22 mouse cellular contexts compared by ENCODE assay signal in the genomic region with DNA sequence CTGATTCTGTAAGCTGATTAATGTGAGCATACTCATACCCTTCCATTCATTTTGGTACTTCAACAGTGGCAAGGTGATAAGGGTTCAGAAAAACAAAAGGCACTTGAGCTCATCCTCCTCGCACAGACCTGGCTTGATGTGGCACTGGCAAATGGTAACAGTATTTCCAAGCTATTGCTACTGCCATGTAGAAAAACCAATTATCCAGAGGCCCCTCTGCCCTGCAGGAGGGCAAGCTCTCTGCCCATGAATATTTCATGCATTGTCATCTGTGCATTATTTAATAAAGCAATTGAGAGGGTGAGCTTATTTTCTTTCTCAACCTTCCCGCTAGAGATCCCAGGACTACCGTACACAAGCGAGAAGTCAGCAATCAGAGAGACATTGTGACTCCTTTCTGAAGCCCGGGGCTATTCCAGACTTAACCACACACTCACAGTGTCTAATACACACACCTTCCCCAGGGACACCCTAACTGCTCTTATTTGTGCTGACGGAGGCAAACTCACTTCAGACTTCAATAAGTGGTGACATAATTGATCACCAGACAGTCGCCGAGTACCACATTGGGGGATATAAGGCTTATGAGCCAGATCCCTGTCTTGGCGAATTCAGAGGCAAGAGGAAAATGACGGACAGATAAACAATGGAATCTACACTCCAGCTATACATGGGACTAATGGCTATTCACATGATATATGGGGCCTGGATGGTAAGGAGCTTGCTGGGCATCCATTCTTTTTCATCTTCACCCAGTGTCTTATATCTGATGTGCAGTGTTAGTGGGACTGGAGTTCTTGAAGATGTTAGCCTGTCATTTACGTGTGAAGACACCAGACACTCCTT.
A peak's percentile ranks its signal among the peaks of the same experiment; 100 is the strongest.
DNase-seq lines count a peak whose midpoint lies in the region; ATAC-seq lines count a peak whose summit lies in the region.
"Had no signal": no experiment of that assay in that cellular context is flagged by ENCODE, and none has a peak within 500 bp of the region (broad histone marks: within the 10 kb centered on the region; RNA-seq: fewer than 3 reads in every experiment).

No protein-coding gene starts in this region.

- 33% methylated on average over 11 of the region's 11 CpGs for WGBS in hindbrain, embryonic 14.5 days
- WGBS in midbrain, embryonic 14.5 days, result 23% methylated on average over 11 of the region's 11 CpGs
- 33% methylated on average over 11 of the region's 11 CpGs for WGBS in neural tube, embryonic 15.5 days

- peak; percentile 83 for ATAC-seq in hindbrain, embryonic 14.5 days (ENCODE audit: low FRiP score)
- peak; percentile 77; the same call in 1 of the 2 replicates for ATAC-seq in midbrain, embryonic 14.5 days (ENCODE audit: low FRiP score, low TSS enrichment)
- peak; percentile 68 for ATAC-seq in neural tube, embryonic 15.5 days (ENCODE audit: low FRiP score)
- ATAC-seq: intestine, postnatal 0 days had no signal

- H3K4me3 ChIP-seq in hindbrain, embryonic 14.5 days (replicated peaks; ENCODE audit: low read length), result no peak overlapping the region
- no peak overlapping the region for H3K4me3 ChIP-seq in midbrain, embryonic 14.5 days (replicated peaks; ENCODE audit: low read depth, low read length)
- H3K4me3 ChIP-seq in neural tube, embryonic 15.5 days (replicated peaks), result no peak overlapping the region
- H3K4me3 ChIP-seq: embryonic facial prominence, embryonic 10.5 days; heart, adult 2 months; heart, embryonic 15.5 days; kidney, embryonic 15.5 days had no signal

- H3K9me3 ChIP-seq in hindbrain, embryonic 14.5 days (ENCODE audit: control insufficient read depth, low read length), result no peaks in the 10 kb centered on the region
- peaks cover 5% of the 10 kb centered on the region for H3K9me3 ChIP-seq in midbrain, embryonic 14.5 days (ENCODE audit: control insufficient read depth, low read length)
- no peaks in the 10 kb centered on the region for H3K9me3 ChIP-seq in neural tube, embryonic 15.5 days (replicated peaks)
- H3K9me3 ChIP-seq: heart, embryonic 15.5 days; kidney, embryonic 15.5 days had no signal

- H3K4me2 ChIP-seq in hindbrain, embryonic 14.5 days (replicated peaks), result no peak overlapping the region
- H3K4me2 ChIP-seq in midbrain, embryonic 14.5 days (ENCODE audit: low read length), result peak overlapping the region; percentile 23
- no peak overlapping the region for H3K4me2 ChIP-seq in neural tube, embryonic 15.5 days
- H3K4me2 ChIP-seq: heart, embryonic 15.5 days; kidney, embryonic 15.5 days had no signal

- peak; percentile 19 for DNase-seq in embryo, embryonic 10.5 days (ENCODE audit: low spot score)
- no peak for DNase-seq in embryo, embryonic 10 days (ENCODE audit: low spot score)
- DNase-seq in hindbrain, embryonic 14.5 days (ENCODE audit: low spot score), result peak; percentile 63
- DNase-seq in midbrain, embryonic 14.5 days, result peak; percentile 84
- no peak for DNase-seq in adrenal gland, adult 8-10 months
- DNase-seq in gastrocnemius, adult 8-10 months (ENCODE audit: low spot score in 2 of 2), result no peak
- DNase-seq in T-cell, adult 2 months (ENCODE audit: low spot score), result no peak
- DNase-seq: adrenal gland, postnatal 36 days; cerebellum, adult 2 months; cerebellum, postnatal 36 days; gastrocnemius, postnatal 14 days; heart, adult 2 months; heart, postnatal 4 days; right cerebral cortex, adult 18-20 months; thymus, postnatal 14 days had no signal

- peaks cover 27% of the 10 kb centered on the region for H3K4me1 ChIP-seq in hindbrain, embryonic 14.5 days (replicated peaks; ENCODE audit: control insufficient read depth, insufficient read depth, low read length)
- peaks cover 35% of the 10 kb centered on the region for H3K4me1 ChIP-seq in midbrain, embryonic 14.5 days (ENCODE audit: control insufficient read depth, insufficient read depth, low read length)
- H3K4me1 ChIP-seq in neural tube, embryonic 15.5 days, result peaks cover 38% of the 10 kb centered on the region
- H3K4me1 ChIP-seq: embryonic facial prominence, embryonic 10.5 days; heart, embryonic 15.5 days; kidney, embryonic 15.5 days had no signal

- no peak overlapping the region for H3K9ac ChIP-seq in hindbrain, embryonic 14.5 days
- H3K9ac ChIP-seq in midbrain, embryonic 14.5 days (replicated peaks; ENCODE audit: low read length), result no peak overlapping the region
- H3K9ac ChIP-seq in neural tube, embryonic 15.5 days (replicated peaks), result no peak overlapping the region
- H3K9ac ChIP-seq: heart, embryonic 15.5 days; kidney, embryonic 15.5 days; liver, embryonic 14.5 days had no signal

- H3K27me3 ChIP-seq in hindbrain, embryonic 14.5 days (ENCODE audit: control insufficient read depth, insufficient read depth, low read length), result 0 out of 2 replicates have a peak, but pooled peaks cover 9% of the 10 kb centered on the region
- H3K27me3 ChIP-seq in midbrain, embryonic 14.5 days (ENCODE audit: control insufficient read depth, insufficient read depth, low read length), result peaks cover 5% of the 10 kb centered on the region; the same call in 1 of the 2 replicates
- H3K27me3 ChIP-seq in neural tube, embryonic 15.5 days (replicated peaks), result no peaks in the 10 kb centered on the region
- H3K27me3 ChIP-seq: heart, embryonic 15.5 days; kidney, embryonic 15.5 days had no signal

- H3K27ac ChIP-seq in hindbrain, embryonic 14.5 days, result peak overlapping the region; percentile 69
- H3K27ac ChIP-seq in midbrain, embryonic 14.5 days (replicated peaks; ENCODE audit: low read depth, low read length), result peak overlapping the region; percentile 74
- peak overlapping the region; percentile 69 for H3K27ac ChIP-seq in neural tube, embryonic 15.5 days (replicated peaks)
- H3K27ac ChIP-seq: embryonic facial prominence, embryonic 10.5 days; heart, adult 2 months; heart, embryonic 15.5 days; kidney, embryonic 15.5 days; liver, embryonic 14.5 days; macrophage had no signal

- H3K36me3 ChIP-seq in hindbrain, embryonic 14.5 days (replicated peaks; ENCODE audit: control insufficient read depth, insufficient read depth), result no peaks in the 10 kb centered on the region
- H3K36me3 ChIP-seq in midbrain, embryonic 14.5 days (ENCODE audit: control insufficient read depth, insufficient read depth, low read length), result no peaks in the 10 kb centered on the region
- H3K36me3 ChIP-seq in neural tube, embryonic 15.5 days, result no peaks in the 10 kb centered on the region
- H3K36me3 ChIP-seq: embryonic facial prominence, embryonic 10.5 days; heart, embryonic 15.5 days; kidney, embryonic 15.5 days had no signal

Comparison
In these comparisons a context has a peak if more than half of its experiments do, and no peak if none do; other contexts are left out.
1. DNase-seq: peak in embryo, embryonic 10.5 days (single experiment), hindbrain, embryonic 14.5 days (single experiment) and midbrain, embryonic 14.5 days (single experiment); none in embryo, embryonic 10 days (single experiment), adrenal gland, adult 8-10 months (single experiment), gastrocnemius, adult 8-10 months (0 of 2) and T-cell, adult 2 months (single experiment).
2. Peak in every context shown above with its lines, with median percentiles within 50 percentile points of each other: ATAC-seq and H3K27ac ChIP-seq.